Mouse (Mus musculus) 3134 (cell line): ENCODE measurements around the gene Map6.

Experiments used
- DNase-seq: peaks from one replicate; pipeline ENCODE4 v3.0.0-alpha.2; 2011; ENCODE audit warnings: low spot score; ENCODE audit not compliant: insufficient read length; ENCODE audit errors: extremely low read depth

The Map6 gene

DNA sequence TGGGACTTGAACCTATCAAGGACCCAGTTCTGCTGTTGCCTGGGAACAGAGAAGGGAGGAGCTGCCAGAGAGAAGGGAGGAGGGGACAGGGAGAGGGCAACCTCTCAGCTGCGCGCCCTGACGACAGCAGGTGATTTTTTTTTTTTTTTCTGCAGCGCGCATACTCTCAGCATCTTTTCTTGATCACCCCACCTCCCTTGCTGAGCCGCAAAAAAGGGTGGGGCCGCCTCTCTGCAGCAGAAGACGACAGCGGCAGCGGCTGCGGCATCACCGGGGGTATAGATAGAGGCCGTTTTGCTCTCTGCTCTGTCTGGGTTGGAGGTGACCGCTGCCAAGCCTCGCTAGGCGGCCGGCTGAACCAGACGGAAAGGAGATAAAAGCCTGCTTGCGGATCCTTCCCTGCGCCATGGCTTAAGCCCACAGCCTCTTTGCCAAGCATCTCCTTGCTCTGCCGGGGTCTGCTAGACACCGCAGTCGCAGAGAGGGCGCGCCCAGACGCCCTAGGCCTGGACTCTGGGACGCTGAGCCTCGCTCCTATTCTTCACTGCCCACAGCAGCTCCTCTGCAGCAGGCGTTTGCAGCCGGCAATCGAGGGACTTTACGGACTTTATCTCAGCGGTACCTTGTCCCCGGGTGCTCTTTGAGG is at the start of gene Map6:
Gene Map6, plus strand, starts transcription at position 197 of the 646 bp plus-strand sequence.
- DNase-seq = no peak

GRCm38 (mm10) chr7:99224225-99224624 is 43.0 kb upstream of the Map6 start:
- no peak for DNase-seq

GRCm38 (mm10) chr7:99224648-99225190 is 42.5 kb upstream of the Map6 start:
- DNase-seq = no peak

- no peak for DNase-seq
These were observed 41.8 kb upstream of the Map6 start for GRCm38 (mm10) chr7:99225421-99225820.

DNA sequence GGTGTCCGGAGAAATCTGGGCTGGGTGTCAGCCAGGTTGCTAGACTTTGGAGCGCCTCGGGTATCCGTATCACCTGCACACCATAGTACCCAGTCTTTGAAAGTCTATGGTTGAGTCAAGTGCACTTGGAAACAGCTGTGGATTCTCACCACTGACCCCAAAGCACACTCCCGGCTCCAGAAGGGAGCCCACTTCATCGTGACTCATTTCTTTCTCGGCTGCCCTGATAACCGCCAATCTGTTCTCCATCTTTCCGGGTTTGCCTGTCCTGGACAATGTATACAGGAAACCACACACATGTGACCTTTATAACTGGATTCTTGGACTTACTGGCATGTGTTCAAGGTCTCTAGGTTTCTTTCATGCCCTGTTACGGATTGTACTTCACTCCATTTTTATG is 40.6 kb upstream of the Map6 start:
- DNase-seq = no peak

DNA sequence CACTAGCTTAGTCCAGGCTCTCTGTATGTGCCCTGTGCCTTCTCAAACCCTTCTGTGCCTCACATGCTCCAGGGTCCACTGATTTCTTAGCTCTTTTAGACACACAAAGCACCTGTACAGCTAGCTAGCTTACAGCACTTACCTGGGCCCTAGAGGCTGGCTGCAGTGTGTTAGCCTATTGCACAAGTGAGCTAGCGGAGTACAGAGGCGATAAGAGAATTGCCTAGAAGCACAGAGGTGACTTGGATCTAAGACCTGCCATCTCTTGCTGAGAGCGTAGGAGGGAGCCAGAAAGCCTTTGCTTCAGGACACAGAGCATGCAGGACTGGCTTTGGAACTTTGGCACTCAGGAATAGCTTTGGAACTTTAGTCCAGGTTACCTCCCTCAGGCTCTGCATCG is 40.0 kb upstream of the Map6 start:
- no peak for DNase-seq

GRCm38 (mm10) chr7:99228825-99229224 is 38.4 kb upstream of the Map6 start:
- no peak for DNase-seq

DNA sequence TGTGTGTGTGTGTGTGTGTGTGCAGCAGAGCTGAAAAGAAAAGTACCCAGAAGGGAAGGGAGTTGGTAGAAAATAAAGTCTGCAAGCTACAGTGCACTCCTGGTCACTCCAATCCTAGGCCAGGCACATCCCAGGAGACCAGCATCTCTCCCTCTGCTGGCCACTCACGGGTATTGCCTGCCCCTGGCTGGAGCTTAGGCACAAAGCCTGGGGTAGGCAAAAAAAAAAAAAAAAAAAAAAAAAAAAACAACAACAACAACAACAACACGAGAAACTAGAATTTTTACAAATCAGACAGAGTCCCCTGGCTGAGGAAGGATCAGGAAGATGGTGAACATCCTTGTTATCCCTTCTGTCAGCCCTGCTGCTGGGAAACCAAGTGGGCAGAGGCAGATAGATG is 37.8 kb upstream of the Map6 start:
- DNase-seq = peak; percentile 22

DNA sequence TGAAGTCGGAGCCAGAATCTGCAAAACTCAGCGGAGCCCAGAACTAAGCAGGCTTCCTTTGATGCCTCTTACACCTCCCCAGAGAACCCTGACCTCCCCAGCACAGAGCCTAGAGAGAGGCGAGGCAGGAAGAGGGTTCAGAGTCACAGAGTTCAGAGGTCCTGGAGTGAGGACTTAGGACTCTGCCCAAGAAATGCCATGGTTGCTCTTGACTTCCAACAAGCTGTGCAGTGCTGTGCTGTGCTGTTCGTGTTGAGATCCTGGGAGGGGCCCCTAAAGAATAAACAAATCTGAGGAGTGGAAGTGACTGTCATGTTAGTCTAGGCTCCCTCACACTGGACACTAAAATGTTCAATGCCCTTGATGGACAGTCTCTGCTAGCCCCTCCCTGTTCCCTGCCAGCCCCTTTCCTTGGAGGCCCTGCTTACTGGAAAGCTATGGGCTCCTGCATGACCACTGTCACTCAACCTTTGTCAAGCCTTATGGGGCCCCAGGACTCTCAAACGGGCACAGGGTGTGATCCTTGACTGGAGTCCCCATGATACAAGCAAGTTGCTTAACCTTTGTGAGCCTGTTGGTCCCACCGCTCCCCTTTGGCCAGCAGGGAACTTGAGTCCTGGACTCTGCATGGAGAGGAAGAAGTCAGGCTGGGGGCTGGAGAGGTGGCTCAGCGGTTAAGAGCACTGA is 37.0 kb upstream of the Map6 start:
- no peak for DNase-seq

DNA sequence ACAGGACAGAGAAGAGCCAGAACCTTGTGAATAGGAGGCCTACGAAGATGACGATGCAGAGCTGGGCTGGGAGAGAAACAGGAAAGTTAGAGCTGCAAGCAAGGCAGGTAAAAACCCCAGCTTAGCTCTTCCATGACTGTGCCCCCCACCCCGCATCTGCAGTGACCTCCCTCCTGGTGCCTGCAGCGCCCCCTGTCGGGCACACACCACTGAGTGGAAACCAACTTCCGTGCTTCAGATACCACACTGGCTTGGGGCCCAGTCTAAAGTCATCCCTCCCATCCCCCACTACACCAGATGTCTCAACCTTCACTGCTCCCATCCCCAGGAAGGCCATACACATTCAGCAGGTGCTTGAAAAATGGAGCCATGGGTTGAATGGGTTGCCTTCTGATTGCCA is 34.7 kb upstream of the Map6 start:
- no peak for DNase-seq

GRCm38 (mm10) chr7:99234916-99235315 is 32.3 kb upstream of the Map6 start:
- DNase-seq = no peak

GRCm38 (mm10) chr7:99235657-99236056 is 31.6 kb upstream of the Map6 start:
- no peak for DNase-seq

GRCm38 (mm10) chr7:99236888-99237660 is 30.2 kb upstream of the Map6 start:
- no peak for DNase-seq

DNA sequence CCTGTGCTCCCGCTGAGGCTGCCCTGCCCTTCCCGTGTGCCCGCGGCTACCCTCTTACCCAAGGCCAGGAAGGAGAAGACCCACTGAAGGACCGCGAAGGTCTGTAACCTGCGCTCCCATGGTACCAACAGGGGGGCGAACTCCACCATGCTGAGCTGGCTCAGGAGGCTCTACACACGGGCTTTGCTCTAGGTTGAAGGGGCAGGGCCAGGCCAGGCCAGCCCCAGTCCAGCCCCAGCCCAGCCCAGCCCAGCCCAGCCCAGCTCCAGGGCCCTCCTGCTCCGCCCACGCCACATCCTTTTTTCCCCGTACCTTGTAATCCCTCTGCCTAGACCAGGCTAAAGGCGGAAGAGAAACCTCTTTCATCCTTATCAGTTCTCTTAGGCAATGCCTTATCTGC is 28.8 kb upstream of the Map6 start, which contains the start of gene Mogat2:
Gene Mogat2, minus strand, starts transcription at position 203 of the 400 bp plus-strand sequence.
- no peak for DNase-seq

DNA sequence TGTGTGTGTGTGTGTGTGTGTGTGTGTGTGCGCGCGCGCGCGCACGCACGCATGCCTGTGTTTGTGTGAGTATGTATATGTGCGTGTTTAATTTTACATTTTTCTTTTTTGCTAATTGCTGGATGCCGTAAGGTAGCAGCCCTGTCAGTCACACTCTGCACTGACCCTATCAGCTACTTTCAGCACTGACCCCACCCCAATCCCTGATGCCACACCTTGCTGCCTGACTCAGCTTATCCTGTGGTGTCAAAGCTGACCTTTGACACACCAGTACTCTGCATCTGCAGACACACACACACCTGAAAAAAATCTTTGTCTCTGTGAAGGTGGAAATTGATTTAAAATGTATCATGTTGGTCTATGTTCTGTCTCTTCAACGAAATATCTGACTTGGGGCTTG is 25.1 kb upstream of the Map6 start:
- no peak for DNase-seq

DNA sequence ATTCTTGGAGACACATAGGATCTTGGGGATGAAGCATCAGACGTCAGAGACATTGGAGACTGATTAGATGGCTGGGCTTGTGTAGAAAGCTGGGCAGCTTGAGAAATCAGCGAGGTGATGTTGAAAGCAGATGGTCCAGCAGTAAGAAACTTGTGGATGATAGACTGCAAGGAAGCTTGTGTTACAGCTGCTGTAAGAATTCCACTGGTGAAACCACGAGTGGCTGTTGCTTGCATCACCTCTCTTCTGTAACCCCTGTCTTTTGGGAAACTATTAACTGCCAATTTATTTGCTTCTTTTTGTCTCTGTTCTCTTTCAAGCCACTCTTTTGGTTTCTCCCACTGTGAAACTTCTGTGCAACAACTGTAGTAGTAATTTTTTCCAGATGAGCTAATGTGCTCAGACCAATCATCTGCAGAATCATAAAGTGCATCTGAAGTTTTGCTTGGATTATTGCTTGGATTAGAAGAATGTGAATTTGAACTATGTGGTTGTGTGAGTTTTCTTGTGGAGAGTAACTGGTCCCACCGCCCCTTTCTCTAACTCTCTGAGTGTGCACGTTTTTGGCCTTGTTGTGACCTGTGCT is 19.0 kb upstream of the Map6 start:
- no peak for DNase-seq

- DNase-seq = no peak
These were observed 18.2 kb upstream of the Map6 start for GRCm38 (mm10) chr7:99248906-99249581.

- DNase-seq = peak; percentile 23
These were observed 17.7 kb upstream of the Map6 start for GRCm38 (mm10) chr7:99249582-99249911.

DNA sequence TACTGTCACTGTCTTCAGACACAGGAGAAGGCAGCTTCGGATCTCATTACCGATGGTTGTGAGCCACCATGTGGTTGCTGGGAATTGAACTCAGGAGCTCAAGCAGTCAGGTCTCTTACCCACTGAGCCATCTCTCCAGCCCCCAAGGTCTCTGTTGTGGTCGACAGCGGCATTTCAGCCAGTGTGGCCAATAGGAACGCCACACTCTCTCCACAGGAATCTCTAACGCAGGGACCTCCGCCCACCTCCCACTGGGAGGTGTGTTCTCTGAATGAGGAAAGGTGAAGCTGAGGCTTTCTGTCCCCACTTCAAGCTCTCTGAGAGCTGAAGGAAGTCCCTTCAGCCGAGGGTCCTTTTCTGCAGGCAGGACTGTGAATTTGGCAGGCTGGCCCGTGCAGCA is 16.9 kb upstream of the Map6 start:
- DNase-seq = no peak

DNA sequence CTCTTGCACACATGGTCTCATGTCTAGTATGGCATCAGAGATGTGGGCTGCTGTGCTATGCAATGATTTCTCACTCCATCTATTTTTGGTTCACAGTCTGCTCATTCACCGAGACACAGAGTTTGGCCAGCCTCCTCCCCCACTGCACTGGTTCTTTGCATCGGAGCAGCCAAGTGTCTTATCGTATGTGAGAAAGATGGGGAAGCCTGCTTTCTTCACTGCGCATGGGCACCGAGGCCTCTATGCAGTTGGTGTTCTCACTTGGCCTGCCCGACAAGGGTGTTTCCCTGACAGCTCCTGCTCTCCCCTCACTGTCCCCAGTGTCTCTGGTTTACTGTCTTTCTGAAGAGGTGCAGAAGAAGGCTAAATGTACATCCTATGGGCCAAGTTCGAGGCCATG is 12.2 kb upstream of the Map6 start:
- DNase-seq = no peak

DNA sequence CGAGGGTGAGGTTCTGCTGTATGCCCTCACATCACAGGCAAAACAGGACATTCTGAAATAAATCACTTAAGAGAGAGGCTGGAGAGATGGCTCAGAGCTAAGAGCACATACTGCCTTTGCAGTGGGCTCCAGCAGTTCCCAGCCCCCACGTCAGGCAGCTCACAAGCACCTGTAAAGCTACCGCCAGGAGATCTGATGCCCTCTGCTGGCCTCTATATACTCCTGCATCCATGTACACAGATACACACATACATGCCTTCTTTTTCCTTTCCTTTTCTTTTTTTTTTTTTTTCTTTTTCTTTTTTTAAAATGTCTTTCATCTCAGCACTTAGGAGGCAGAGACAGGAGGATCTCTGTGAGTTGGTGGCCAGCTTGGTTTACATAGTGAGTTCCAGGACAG is 5.3 kb upstream of the Map6 start:
- DNase-seq = no peak
